Mouse (Mus musculus) testis, postnatal 10 days (tissue): Measurements from ENCODE around the gene Pdzd2.

Source experiments
- DNase-seq: peaks from one replicate; pipeline ENCODE4 v3.0.0; 2021; ENCODE audit warnings: low spot score

The Pdzd2 gene

DNA sequence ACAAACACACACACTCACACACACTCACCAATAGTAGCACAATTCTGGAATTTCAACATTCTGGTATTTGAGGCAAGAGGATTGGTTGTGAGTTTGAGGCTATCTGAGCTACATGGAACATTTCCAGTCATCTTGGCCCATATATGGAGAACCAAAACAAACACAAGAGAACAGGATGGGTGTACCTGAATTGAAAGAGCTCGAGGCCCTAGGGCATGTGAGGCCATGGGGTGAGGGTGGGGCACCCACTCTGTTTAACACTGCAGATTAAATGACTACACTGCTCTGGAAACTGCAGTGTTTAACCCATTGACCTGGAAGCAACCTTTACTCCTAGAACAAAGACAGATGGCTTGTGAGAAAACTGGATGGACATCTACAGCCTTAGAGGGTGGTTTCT is 426.5 kb downstream of the Pdzd2 start:
- DNase-seq: no peak

DNA sequence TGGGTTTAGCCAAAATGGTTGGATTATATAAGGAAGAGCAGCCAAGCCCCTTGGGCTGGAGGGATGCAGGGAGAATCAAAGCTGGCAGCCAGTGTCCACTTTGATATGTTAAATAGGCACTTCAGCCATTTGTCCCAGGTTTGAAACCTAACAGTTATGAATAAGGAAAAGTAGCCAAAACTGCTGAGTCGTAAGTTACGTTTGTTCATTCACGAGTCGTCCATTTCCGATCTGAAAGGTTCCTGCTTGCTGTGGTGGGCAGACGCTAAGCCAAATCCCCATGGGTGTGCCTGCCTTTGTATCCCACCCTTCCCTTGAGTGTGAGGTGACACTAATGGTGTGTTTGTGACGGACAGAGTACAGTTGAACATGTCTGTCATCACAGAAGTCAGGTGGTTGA is 428.3 kb downstream of the Pdzd2 start:
- DNase-seq: no peak

GRCm38 (mm10) chr15:12310676-12311075 is 429.0 kb downstream of the Pdzd2 start:
- no peak for DNase-seq
